Mouse (Mus musculus) G1E (cell line): ENCODE measurements around the gene Rab36. TPM values are rescaled to one million over a fixed set of nuclear protein-coding genes. Genes with fewer than 3 reads are reported as not detected.
A peak's percentile ranks its signal among the peaks of the same experiment; 100 is the strongest.

Experiments
- ATAC-seq: 2 replicates; pipeline ENCODE4 v1.8.0; 2016; ENCODE audit warnings: mild to moderate bottlenecking; ENCODE audit not compliant: insufficient number of reproducible peaks, poor library complexity, low FRiP score, severe bottlenecking; ENCODE audit errors: extremely low read depth
- DNase-seq: peaks from one replicate; pipeline ENCODE4 v3.0.0; 2012; ENCODE audit warnings: low spot score
- H3K27me3 ChIP-seq: 2 replicates; pipeline ENCODE4 v1.6.1; 2012; ENCODE audit warnings: mild to moderate bottlenecking, low read length, inconsistent platforms; ENCODE audit not compliant: insufficient read depth
- H3K36me3 ChIP-seq: replicated peaks from 2 replicates; pipeline ENCODE3; 2012; ENCODE audit warnings: mild to moderate bottlenecking, inconsistent platforms
- H3K4me1 ChIP-seq: 2 replicates; pipeline ENCODE4 v1.6.1; 2012; ENCODE audit warnings: low read depth, low read length, inconsistent platforms, mixed read lengths; ENCODE audit not compliant: insufficient read depth
- H3K4me3 ChIP-seq: 2 replicates; pipeline ENCODE4 v1.5.1; 2012; ENCODE audit warnings: low read depth, mild to moderate bottlenecking, inconsistent platforms, low read length, moderate library complexity, mixed read lengths
- H3K9me3 ChIP-seq: replicated peaks from 2 replicates; pipeline ENCODE4 v1.6.1; 2012; ENCODE audit warnings: inconsistent platforms
- CTCF ChIP-seq: IDR thresholded peaks from 2 replicates; pipeline ENCODE4 v1.5.1; 2012; ENCODE audit warnings: low read depth, low read length, inconsistent platforms, mixed read lengths
- GATA1 ChIP-seq: IDR thresholded peaks from 2 replicates; pipeline ENCODE4 v1.6.1; 2012; ENCODE audit warnings: borderline replicate concordance, low read length, inconsistent platforms, mixed read lengths
- GATA2 ChIP-seq: IDR thresholded peaks from 2 replicates; pipeline ENCODE4 v1.6.1; 2012; ENCODE audit warnings: low read depth, low read length, inconsistent platforms, borderline replicate concordance
- POLR2AphosphoS5 ChIP-seq: IDR thresholded peaks from 2 replicates; pipeline ENCODE4 v1.6.1; 2012; ENCODE audit warnings: low read depth, low read length, inconsistent platforms; ENCODE audit not compliant: insufficient replicate concordance
- TAL1 ChIP-seq: conservative IDR thresholded peaks from 2 replicates; pipeline ENCODE4 v1.6.1; 2012; ENCODE audit warnings: low read depth, low read length, inconsistent platforms, mixed read lengths
- polyA plus RNA-seq: library from polyadenylated mRNA; stranded (reverse); fragments of >175 nt; gene quantifications from 2 replicates; pipeline ENCODE4 v1.2.3, GENCODE M21; 2012
- total RNA-seq, 2 experiments: library from RNA; stranded (forward) in 1 of 2; stranded (reverse) in 1 of 2; fragments of 200-1000 nt in 1 of 2; fragments of >200 nt in 1 of 2; fragmentation: Nextera tagmentation in 1 of 2; gene quantifications; 2 replicates each; pipeline ENCODE4 v1.2.3; 2014 to 2017

Rab36 gene
- total and polyA plus RNA-seq, 3 experiments: 0.05 TPM; not detected in 2

DNA sequence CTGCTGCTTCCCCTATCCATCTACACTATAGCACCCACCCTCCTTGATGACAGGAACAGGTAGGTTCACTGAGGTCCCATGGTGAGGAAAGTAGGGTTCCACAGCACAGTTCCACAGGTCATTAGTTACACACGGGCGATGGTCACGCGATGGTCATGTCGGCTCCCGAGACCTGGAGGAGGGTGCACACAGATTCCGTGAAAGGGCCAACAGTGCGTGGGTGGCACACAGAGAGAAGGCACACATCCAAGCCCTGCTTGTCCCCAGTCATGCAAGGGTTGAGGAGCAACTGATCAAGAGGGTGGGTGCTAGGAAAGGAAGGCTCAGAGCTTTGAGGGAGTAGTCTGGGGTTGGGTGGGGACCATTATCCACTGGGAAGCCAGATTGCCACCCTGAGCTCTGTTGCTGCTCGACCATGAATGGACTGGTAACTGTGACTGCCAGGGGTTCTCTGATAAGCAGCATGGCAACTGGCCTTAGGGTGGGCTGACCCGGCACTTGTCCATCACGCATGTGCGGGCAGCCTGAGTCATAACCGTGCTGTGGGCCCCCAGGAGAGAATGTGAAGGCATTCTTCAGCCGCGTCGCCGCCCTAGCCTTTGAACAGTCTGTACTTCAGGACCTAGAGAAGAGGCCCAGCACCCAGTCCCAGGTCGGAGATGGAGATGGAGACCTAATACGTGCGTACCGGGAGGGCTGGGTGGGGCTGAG lies 14.7 kb downstream of the Rab36 start:
- no peaks in the 10 kb centered on the region for H3K36me3 ChIP-seq
- TF ChIP-seq TAL1: no peak
- TF ChIP-seq GATA2: no peak
- TF ChIP-seq POLR2AphosphoS5: no peak
- TF ChIP-seq CTCF: no peak
- no peak for TF ChIP-seq GATA1
- peaks cover 87% of the 10 kb centered on the region for H3K9me3 ChIP-seq
- no peak for DNase-seq
- ATAC-seq: no peak
- peak overlapping the region; percentile 12; the same call in 1 of the 2 replicates for H3K4me3 ChIP-seq
- no peaks in the 10 kb centered on the region for H3K27me3 ChIP-seq
- H3K4me1 ChIP-seq: no peaks in the 10 kb centered on the region

DNA sequence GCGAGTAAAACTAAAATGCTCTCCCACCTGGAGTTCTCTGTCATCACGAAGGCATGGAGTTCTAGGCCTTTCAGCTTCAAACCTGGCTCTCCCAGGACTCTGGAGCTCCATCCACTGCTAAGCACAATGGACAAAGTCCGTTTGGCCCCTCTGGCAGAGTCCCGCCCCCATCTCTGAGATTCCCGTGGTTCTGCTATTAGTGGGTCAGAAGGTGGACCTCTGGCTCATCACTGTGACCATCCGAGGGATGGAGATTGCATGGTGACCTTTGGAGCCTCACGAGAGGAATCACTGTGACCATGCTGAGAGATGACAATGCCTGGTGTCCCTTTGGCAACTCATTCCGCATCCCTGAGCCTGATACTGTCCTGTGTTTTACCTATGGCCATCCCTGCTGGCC lies 16.0 kb downstream of the Rab36 start:
- peaks cover 87% of the 10 kb centered on the region for H3K9me3 ChIP-seq
- H3K27me3 ChIP-seq: no peaks in the 10 kb centered on the region
- no peak overlapping the region for H3K4me3 ChIP-seq
- ATAC-seq (no peak), DNase-seq (no peak)
- H3K36me3 ChIP-seq: no peaks in the 10 kb centered on the region
- no peaks in the 10 kb centered on the region for H3K4me1 ChIP-seq
- TF ChIP-seq TAL1 (no peak), CTCF (no peak), POLR2AphosphoS5 (no peak), GATA1 (no peak), GATA2 (no peak)

DNA sequence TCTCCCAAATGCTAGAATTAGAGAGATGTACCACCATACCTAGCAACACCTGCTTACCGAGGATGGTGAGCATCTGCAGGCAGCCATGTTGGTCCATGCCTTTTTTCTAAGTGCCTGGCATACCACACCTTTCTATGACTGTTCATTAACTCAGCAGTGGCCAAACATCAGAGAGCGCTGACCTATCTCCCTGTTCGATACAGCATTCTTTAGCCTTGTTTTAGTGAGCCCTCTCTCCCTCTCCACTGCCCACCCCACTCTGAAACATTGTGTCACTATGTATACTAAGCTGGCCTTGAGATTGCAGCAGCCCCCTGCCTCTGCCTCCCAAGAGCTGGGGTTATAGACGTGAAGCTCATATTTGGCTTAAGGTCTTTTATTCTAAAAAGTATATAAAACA lies 16.8 kb downstream of the Rab36 start:
- DNase-seq (no peak), ATAC-seq (no peak)
- peaks cover 86% of the 10 kb centered on the region for H3K9me3 ChIP-seq
- no peaks in the 10 kb centered on the region for H3K27me3 ChIP-seq
- H3K4me1 ChIP-seq: no peaks in the 10 kb centered on the region
- no peak for TF ChIP-seq GATA2
- TF ChIP-seq POLR2AphosphoS5: no peak
- no peak for TF ChIP-seq CTCF
- TF ChIP-seq TAL1: no peak
- TF ChIP-seq GATA1: no peak
- H3K4me3 ChIP-seq: no peak overlapping the region
- no peaks in the 10 kb centered on the region for H3K36me3 ChIP-seq

DNA sequence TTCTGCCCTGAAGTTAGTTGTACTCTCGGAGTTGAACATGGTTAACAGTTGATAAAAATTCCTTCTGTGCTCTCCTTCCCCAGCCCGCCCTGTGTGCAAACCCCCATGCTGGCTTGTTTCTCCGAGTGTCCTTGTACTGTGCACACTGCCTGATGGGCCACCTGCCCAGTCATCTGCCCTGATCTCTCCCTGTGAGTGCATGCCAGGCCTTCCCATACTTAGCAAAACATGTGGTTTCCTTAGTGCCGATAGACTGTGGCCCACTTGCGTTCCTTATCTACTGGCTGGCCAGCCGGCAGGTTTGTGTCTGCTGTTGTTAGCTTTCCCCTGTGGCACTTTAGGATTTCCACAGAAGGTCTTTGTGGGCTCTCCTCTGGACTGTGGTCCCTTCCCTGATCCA lies 17.3 kb downstream of the Rab36 start:
- no peak for DNase-seq
- H3K4me3 ChIP-seq: no peak overlapping the region
- ATAC-seq: no peak
- peaks cover 84% of the 10 kb centered on the region for H3K9me3 ChIP-seq
- no peaks in the 10 kb centered on the region for H3K27me3 ChIP-seq
- no peaks in the 10 kb centered on the region for H3K36me3 ChIP-seq
- TF ChIP-seq CTCF: no peak
- no peak for TF ChIP-seq TAL1
- no peak for TF ChIP-seq POLR2AphosphoS5
- TF ChIP-seq GATA1: no peak
- TF ChIP-seq GATA2: no peak
- H3K4me1 ChIP-seq: no peaks in the 10 kb centered on the region

GRCm38 (mm10) chr10:75055672-75056071 lies 18.8 kb downstream of the Rab36 start:
- DNase-seq: no peak
- H3K4me1 ChIP-seq: no peaks in the 10 kb centered on the region
- no peak for TF ChIP-seq CTCF
- TF ChIP-seq GATA2: no peak
- TF ChIP-seq TAL1: no peak
- no peak for TF ChIP-seq POLR2AphosphoS5
- no peak for TF ChIP-seq GATA1

GRCm38 (mm10) chr10:75056255-75056654 lies 19.4 kb downstream of the Rab36 start:
- TF ChIP-seq POLR2AphosphoS5 (no peak), GATA2 (no peak), GATA1 (no peak), CTCF (no peak), TAL1 (no peak)
- peaks cover 84% of the 10 kb centered on the region for H3K9me3 ChIP-seq
- no peaks in the 10 kb centered on the region for H3K27me3 ChIP-seq
- H3K4me3 ChIP-seq: no peak overlapping the region
- no peak for DNase-seq
- no peaks in the 10 kb centered on the region for H3K4me1 ChIP-seq
- no peaks in the 10 kb centered on the region for H3K36me3 ChIP-seq
- ATAC-seq: no peak

More at GRCm38 (mm10) chr10:75055672-75056071, 18.8 kb downstream of the Rab36 start:
- ATAC-seq: no peak
- Histone ChIP-seq H3K27me3 (no peaks in the 10 kb centered on the region), H3K9me3 (peaks cover 84% of the 10 kb centered on the region), H3K4me3 (no peak overlapping the region), H3K36me3 (no peaks in the 10 kb centered on the region)
